Mouse (Mus musculus): ENCODE measurements at regions not wholly inside any gene's neighbourhood (a gene's known extent, or its start where the extent isn't known, plus 50 kb on each side); places are given as distances from the start of the nearest gene placed in this dataset.
"Not testable (repeated sequence)": the region's sequence is repeated elsewhere in the genome, so short reads cannot be mapped to it uniquely, and the experiment has no call there.

DNA sequence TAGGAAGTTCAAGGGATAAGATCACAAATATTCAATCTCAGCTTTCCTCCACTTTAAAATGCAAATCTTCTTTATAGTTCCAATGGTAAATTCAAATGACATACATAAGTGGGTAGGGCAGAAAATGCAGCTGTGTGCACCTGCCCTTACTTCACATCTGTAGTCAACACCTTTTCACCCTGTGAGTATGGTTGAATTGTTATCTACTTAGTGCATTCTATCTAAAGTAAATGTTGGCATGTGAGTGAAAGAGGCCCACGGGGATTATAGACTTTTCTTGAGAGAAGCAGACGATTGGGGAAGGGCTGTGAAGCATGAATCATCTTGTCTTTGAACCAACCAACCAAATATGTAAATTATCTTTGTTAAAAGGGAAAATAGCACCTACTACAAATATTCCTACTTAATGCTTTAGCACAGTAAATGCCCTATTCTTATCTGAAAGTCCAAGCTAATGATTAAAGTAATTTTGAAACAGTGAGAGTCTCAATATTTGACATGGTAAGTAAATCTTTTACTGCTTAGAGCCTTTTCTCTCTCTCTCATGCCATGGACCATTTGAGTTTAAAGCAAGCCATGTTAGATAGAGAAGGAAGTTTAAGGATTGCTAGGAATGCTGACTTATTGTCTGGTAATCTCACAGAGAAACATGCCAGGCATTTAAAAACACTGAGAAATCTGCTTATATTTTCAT, 617.4 kb upstream of the Negr1 start:
- ATAC-seq (ENCODE audit: extremely low read depth, insufficient number of reproducible peaks, low FRiP score, poor library complexity, severe bottlenecking): no peak

DNA sequence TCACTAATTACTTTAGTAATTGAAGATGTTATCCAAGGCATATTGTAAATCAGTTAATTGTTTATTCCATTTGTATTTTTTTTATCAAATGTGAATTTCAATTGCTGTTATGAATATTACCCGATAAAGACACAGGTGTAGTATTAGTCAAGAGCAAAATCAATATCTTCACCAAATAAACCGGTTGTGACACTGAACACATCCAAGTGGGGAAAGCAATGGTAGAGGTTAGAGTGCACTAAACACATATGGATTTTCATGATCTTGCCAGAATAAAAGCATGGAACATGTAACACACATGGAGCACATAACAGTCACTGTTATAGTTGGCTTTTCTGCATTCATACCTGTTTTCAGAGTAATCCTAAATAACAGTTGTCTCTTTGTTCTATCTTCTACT, 616.4 kb upstream of the Negr1 start:
- no peak for ATAC-seq (ENCODE audit: extremely low read depth, insufficient number of reproducible peaks, low FRiP score, poor library complexity, severe bottlenecking)

DNA sequence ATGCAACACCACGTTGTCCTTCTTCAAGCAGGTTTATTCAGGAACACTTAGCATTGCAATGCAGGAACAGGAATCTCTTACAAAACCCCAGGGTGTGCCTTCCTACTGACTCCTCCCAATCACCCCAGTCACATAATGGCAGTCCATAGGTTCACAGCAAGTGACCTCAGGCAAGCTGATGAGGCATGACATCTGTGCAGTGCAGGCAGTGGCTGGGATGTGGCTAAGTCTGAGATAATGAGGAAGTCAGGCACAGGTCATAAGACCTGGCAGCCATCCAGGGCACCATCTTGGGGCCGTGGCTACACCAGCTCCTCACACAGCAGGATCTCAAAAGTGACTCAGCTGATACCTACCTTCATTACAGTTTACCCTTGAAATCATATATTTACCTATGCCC, 599.1 kb upstream of the Negr1 start:
- ATAC-seq (ENCODE audit: extremely low read depth, insufficient number of reproducible peaks, low FRiP score, poor library complexity, severe bottlenecking): not testable (repeated sequence)

DNA sequence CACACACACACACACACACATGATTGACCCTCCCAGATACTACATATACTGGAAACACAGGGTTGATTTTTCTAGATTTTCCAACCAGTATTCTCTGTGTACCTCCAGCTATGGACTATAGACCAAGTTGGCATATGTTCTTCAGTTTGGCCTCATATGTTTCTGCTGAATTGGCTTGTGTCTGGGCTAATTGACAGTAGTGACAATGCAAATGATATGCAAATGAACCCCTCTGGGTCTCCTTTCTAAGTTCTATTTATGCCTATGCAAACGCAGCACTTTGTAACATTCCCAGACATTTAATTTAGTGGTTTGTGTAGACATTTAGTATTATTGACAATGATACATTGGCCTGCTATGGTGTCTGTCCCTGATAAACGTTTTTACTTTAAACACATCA, 582.0 kb upstream of the Negr1 start:
- no peak for ATAC-seq (ENCODE audit: extremely low read depth, insufficient number of reproducible peaks, low FRiP score, poor library complexity, severe bottlenecking)

DNA sequence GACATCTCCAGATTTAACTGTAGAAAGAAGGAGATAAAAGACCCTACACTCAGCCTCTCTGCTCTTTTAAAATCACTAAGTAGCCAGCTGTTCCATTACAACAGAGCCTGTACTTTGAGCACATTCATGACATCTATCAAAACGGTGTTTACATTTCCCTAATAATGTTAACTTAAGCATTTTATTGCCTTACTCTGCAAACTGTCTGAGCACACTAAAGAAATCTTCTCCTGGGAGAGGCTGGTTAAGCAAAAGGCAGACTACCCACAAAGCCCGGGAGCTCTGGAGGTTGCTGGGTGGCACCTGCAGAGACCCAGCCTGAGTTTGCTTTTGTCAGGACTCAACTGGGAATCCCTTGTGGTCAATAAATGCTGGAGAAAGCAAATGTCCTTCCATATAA, 567.5 kb upstream of the Negr1 start:
- no peak for ATAC-seq (ENCODE audit: extremely low read depth, insufficient number of reproducible peaks, low FRiP score, poor library complexity, severe bottlenecking)

DNA sequence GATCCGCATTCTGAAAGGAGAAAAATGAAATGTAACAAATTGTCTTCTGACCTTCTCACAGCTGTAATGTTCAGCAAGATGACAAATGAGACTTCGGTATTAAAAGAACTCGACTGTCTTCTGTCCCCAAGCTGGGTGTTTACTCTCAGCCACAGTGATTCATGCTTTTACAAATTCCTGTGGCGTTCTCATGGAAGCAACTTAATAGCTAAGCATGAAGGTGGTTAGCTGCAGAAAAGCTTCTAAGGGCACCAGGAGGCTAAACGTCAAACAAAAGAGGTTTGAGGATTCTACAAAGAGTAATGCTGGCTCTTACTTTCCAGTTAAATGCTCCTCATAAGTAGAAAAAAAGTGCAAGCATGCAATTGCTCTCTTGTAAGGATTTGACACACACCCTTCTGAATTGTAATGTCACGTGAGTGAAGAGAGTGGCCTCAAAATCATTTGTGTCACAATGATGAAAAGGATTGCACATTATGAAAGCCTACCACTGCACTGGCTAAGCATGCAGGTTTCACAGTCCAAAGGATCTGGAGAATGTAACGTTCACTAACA, 543.8 kb upstream of the Negr1 start:
- no peak for ATAC-seq (ENCODE audit: extremely low read depth, insufficient number of reproducible peaks, low FRiP score, poor library complexity, severe bottlenecking)

DNA sequence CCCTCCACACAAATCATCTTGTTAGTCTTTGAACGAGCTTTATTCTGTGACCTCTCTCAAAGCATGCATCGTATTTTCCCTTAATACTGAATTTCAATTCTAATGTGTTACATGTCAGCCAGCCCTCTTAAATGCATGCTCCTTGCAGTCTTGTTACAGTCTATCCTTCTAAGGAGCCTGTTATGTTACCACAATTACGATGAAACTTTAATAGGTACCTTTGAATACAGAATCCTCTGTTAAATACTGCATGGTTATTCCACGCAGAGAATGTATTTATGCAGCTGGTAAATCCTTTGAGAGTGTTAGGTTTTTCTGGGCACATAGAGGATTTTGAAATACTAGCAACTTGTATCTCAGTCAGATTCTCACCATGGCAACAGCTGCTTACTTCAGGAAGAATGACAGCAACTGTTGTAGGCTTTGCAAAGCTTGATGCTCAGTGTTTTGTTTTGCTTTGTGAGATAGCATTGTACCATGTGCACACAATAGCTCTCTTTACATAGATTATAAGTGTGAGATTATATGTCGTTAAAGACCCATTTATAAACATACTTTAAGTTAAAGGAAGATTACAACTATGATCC, 532.9 kb upstream of the Negr1 start:
- no peak for ATAC-seq (ENCODE audit: extremely low read depth, insufficient number of reproducible peaks, low FRiP score, poor library complexity, severe bottlenecking)

DNA sequence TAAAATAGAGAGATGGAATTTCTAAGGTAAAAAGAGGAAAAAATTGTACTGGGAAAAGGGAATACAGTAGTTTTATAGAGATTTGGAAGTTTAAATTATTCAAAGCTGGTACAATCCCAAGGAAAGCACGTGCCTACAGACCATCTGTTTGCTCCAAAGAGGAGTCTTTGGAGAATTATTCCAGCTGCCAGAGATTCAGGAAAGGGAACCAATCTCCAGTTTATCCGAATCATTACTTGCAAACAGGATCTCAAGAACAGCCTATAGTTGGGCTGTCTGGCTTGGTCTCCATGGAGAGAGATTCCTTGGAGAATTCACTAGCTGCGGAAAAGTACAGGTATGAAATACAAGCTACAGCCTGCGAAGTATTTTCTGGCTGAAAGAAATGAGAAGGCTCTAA, 491.3 kb upstream of the Negr1 start:
- no peak for ATAC-seq (ENCODE audit: extremely low read depth, insufficient number of reproducible peaks, low FRiP score, poor library complexity, severe bottlenecking)

DNA sequence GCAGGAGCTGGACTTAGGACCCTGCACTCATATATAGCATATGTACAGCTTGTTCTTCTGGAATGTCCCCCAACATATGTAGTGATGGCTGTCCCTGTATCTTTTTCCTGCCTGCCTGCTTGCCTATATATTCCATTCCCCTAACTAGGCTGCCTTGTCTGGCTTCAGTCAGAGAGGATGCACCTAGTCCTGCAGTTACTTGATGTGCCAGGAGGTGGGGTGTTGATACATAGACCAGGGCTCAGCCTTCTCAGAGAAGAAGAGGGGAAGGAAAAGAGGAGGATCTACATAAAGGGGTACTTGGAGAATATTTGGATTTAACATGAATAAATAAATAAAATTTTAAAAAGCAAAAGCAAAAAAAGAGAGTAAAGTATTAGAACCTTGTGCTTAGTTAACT, 479.3 kb upstream of the Negr1 start:
- ATAC-seq (ENCODE audit: extremely low read depth, insufficient number of reproducible peaks, low FRiP score, poor library complexity, severe bottlenecking): no peak

DNA sequence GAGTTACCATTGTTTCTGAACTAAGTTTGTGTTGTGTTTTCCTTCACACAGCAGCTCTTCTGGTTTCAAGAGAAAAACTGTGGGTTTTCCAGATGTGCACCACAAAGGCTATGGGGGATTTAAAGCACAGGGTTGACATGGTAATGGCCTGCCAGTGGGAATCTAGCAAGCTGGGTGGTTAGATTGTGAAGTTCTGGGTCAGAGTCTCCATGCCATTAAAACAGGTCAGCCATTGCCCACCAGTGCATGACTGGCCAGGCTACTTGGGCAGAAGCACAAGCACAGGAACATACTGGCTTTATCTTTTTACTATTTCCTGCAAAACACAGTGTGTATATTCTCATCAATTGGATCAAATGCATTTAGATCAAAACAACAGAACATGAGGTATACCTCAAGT, 467.9 kb upstream of the Negr1 start:
- no peak for ATAC-seq (ENCODE audit: extremely low read depth, insufficient number of reproducible peaks, low FRiP score, poor library complexity, severe bottlenecking)

DNA sequence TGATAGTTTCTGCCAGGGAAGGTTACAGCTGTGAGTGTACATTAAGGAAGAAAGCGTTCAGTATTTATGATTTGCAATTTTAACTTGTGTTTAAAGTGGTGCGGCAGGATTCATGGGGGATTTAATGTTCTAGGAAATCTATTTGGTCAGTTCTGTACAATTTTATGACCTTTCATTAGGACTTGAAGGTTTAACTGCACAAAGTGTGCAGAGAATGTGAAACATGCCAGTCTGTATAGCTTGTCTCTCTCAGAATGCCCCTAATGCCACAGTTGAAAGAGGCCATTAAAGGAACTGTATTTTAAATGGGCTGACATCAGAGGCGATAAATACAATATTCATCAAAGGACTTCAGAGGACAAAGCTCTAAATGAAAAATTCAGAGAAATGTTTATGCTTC, 466.6 kb upstream of the Negr1 start:
- ATAC-seq (ENCODE audit: extremely low read depth, insufficient number of reproducible peaks, low FRiP score, poor library complexity, severe bottlenecking): no peak

DNA sequence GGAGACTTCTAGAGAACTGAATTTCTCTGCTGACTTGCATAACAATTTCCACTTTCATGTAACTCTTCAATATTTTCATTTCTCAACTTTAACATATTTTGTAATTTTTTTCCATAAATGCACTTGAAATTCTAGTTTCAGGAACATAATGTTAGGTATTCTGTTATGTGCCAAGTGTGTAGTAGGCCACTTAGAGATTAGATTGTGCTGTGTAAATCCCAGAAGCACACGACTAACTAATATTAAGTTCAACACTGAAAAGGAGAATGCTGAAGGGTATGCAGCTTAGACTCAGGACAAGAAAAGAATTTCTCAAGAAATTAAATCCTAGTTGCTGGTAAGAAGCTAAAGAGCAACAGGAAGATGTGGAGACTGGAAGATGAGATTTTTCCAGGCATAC, 455.8 kb upstream of the Negr1 start:
- no peak for ATAC-seq (ENCODE audit: extremely low read depth, insufficient number of reproducible peaks, low FRiP score, poor library complexity, severe bottlenecking)

DNA sequence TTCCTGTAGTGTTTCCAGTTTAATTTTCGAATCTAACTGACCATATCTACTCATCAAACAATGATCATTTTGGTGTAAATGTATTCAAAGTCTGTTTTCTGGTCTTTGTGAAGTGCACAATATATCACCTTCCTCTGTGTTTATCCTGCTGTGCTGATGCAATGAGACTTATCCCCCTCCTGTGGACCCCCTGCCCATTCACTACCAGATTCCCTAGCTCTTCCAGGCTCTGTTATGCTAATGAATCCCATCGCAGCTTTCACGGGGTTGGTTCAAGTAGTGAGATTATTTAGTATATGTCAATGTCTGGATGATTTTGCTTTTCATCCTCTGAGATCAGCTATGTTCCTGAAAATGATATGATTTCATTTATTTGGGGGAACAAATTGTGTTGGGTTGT, 441.3 kb upstream of the Negr1 start:
- no peak for ATAC-seq (ENCODE audit: extremely low read depth, insufficient number of reproducible peaks, low FRiP score, poor library complexity, severe bottlenecking)

DNA sequence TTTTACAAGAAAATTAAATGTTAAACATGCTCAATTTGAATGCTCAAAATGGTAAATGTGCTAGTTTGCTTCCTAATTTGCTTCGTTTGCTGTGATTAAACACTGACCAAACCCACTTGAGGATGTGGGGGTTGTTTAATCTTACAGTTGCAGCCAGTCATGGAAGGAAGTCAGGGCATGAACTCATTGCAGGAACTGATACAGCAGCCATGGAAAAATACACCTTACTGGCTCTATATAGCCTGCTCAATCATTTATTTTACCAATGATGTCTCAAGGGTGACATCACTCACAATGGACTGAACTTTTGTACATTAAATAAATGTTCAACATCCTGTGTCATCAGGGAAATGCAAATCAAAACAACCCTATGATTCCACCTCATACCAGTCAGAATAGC, 430.0 kb upstream of the Negr1 start:
- ATAC-seq (ENCODE audit: extremely low read depth, insufficient number of reproducible peaks, low FRiP score, poor library complexity, severe bottlenecking): no peak

DNA sequence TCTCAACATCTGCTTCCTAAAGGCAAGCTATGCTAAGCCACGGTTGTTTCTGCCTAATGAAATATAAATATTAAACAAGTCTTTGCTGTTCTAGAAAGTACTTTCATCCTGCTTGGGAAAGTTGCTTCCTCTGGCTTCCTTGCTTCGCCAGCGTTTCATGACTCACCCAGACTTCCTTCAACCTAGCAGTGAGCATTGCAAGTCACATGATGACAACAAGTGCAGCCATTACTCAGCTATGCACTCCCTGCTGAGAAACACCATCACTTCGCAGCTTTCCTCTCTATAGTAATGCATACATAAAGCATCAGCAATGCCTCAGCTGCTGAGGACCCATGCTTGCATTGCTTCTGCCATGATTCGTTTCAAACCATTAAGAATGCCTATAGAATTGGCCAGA, 420.2 kb upstream of the Negr1 start:
- no peak for ATAC-seq (ENCODE audit: extremely low read depth, insufficient number of reproducible peaks, low FRiP score, poor library complexity, severe bottlenecking)

DNA sequence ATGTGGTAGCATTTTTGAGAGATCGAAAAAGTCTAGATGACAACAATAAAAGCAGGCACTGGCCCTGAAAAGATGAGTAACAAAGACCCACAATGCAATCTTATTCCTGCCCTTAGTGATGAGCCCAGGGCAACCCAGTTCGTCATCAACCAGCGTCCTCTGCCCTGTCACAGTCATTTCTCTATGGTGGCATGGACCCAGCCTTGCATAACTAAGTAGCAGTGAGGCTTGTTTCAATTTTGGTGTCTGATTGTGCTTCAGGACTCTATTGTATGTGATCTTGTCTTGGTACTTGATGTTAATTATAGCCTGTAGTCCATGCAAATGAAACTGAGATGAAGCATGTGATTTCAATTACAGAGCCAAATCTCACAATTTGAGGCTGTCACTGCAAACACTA, 412.3 kb upstream of the Negr1 start:
- no peak for ATAC-seq (ENCODE audit: extremely low read depth, insufficient number of reproducible peaks, low FRiP score, poor library complexity, severe bottlenecking)

DNA sequence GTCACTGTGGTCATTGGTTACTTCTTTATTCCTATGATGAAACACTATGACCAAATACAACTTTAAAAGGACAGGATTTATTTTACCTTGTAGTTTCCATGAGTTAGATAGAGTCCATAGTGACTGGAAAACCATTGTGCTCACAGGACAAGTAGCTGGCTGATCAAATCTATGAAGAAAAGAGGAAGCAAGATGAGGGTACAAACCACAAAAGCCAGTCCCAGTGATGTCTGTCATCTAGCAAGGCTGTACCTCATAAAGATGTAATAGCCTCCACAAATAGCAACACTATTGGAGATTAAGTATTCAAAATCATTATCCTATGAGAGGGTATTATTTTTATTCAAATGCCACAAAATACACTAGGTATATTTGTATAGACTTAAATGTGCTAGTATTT, 391.5 kb upstream of the Negr1 start:
- no peak for ATAC-seq (ENCODE audit: extremely low read depth, insufficient number of reproducible peaks, low FRiP score, poor library complexity, severe bottlenecking)

DNA sequence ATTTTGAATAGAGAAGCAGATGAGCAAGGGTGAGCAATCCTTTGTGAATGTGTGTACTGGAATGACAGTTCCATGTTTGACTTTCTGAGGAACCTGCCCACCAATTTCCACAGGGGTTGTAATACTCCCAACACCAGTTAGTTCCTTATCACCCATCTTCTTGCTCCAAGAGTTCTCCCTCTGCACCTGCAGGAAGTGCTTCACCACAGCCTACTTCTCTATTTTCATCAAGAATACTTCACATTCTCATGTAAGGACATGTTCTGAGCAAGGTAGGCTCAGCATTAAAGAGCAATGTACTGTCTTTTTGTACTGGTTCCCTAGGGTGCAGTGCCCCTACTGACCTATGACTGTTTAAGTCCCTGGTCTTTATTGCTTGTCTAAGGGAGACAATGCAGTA, 362.9 kb upstream of the Negr1 start:
- ATAC-seq (ENCODE audit: extremely low read depth, insufficient number of reproducible peaks, low FRiP score, poor library complexity, severe bottlenecking): no peak

DNA sequence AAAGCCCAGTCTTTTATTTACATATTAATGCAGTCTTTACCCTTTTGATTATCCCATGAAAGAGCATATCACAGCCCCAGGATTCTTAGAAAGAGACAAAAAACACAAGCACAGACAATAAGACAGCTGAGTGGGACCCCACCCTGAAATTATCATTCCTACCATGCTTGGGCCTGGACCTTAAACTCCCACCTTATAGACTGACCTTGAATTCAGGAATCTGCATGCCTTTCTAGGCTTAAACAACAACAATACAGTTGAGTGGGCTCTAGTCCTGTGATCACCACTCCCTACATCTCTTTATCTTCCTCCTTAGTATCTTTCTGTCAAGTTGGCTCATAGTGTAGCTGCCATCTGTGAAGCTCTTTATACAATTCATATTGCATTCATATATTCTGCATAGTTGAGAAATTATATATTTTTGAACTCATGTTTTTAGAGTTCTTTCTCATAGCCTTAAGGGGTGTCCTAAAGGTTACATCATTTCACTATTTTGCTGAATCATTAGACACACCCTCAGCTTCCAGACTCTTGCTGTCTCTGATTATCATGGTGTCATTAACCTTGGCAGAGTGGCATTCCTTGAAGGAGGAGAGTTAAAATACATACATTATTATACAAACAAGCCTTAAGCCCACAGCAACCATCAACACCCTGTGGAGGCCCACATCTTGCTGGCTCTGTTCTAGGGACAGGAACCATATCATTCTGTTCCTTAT, 361.7 kb upstream of the Negr1 start:
- no peak for ATAC-seq (ENCODE audit: extremely low read depth, insufficient number of reproducible peaks, low FRiP score, poor library complexity, severe bottlenecking)

DNA sequence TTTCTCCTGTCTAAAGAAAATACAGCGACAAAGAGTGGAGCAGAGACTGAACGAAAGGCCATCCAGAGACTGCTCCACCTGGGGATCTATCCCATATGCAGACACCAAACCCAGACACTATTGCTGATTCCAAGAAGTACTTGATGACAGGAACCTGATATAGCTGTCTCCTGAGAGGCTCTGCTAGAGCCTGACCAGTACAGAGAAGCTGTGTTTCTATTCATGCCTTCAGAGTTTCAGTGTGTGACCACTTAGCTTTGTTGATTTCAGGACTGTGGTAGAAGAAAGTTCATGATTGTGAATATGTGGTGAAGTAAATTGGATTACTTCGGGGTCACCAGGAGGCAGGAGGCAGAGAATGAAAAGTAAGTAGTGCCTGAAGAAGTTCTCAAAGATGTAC, 356.3 kb upstream of the Negr1 start:
- ATAC-seq (ENCODE audit: extremely low read depth, insufficient number of reproducible peaks, low FRiP score, poor library complexity, severe bottlenecking): no peak

All from neutrophil, adult 5-6 weeks (primary cell).